Mouse (Mus musculus) kidney, embryonic 14.5 days (tissue): ENCODE measurements around the gene Cfap77. TPM values are rescaled to one million over a fixed set of nuclear protein-coding genes. Genes with fewer than 3 reads are reported as not detected.

Experiments used
- ATAC-seq: fragments of 200-750 bp; cut with Nextera tagmentation; 2 replicates; pipeline ENCODE4 v1.8.0; 2017; ENCODE audit warnings: moderate number of reproducible peaks, mild to moderate bottlenecking, moderate TSS enrichment, moderate library complexity; ENCODE audit not compliant: low FRiP score, low TSS enrichment
- H3K27ac ChIP-seq: fragments of 300-500 bp; sonication (generic); 2 replicates; pipeline ENCODE4 v1.5.1; 2014; ENCODE audit warnings: low read depth, mild to moderate bottlenecking, low read length, moderate library complexity, mixed read lengths
- H3K27me3 ChIP-seq: fragments of 300-500 bp; sonication (generic); 2 replicates; pipeline ENCODE4 v1.6.1; 2014; ENCODE audit warnings: mild to moderate bottlenecking, low read length; ENCODE audit not compliant: control insufficient read depth, insufficient read depth
- H3K36me3 ChIP-seq: fragments of 300-500 bp; sonication (generic); 2 replicates; pipeline ENCODE4 v1.6.1; 2014; ENCODE audit warnings: low read length, mixed read lengths; ENCODE audit not compliant: control insufficient read depth, insufficient read depth
- H3K4me1 ChIP-seq: fragments of 300-500 bp; sonication (generic); 2 replicates; pipeline ENCODE4 v1.6.1; 2014; ENCODE audit warnings: low read length, mixed read lengths; ENCODE audit not compliant: control insufficient read depth, insufficient read depth
- H3K4me2 ChIP-seq: fragments of 300-500 bp; sonication (generic); replicated peaks from 2 replicates; pipeline ENCODE4 v1.6.1; 2014; ENCODE audit warnings: low read depth, mild to moderate bottlenecking, low read length
- H3K4me3 ChIP-seq: fragments of 300-500 bp; sonication (generic); 2 replicates; pipeline ENCODE4 v1.5.1; 2014; ENCODE audit warnings: mild to moderate bottlenecking, low read length
- H3K9ac ChIP-seq: fragments of 300-500 bp; sonication (generic); 2 replicates; pipeline ENCODE4 v1.6.1; 2014; ENCODE audit warnings: low read depth, mild to moderate bottlenecking, low read length, moderate library complexity
- H3K9me3 ChIP-seq: fragments of 300-500 bp; sonication (generic); 2 replicates; pipeline ENCODE4 v1.6.1; 2016; ENCODE audit warnings: low read length; ENCODE audit not compliant: control insufficient read depth
- WGBS: fragments of 180-500 bp; shearing (Covaris S2); extraction: QIAGEN DNeasy Blood & Tissue Kit; methylation state at CpG from one replicate; pipeline ENCODE4 v1.1.7; 2014; 5-methylcytosine and 5-hydroxymethylcytosine counted together
- polyA plus RNA-seq: library from polyadenylated mRNA; unstranded; fragments of >200 nt; fragmentation: Nextera tagmentation; extraction: Ambion mirVana; gene quantifications from 2 replicates; pipeline ENCODE4 v1.2.1, GENCODE M21; 2014

Gene Cfap77
- polyA plus RNA-seq, 1 experiment from 2014 or later, result 0.51 TPM

DNA sequence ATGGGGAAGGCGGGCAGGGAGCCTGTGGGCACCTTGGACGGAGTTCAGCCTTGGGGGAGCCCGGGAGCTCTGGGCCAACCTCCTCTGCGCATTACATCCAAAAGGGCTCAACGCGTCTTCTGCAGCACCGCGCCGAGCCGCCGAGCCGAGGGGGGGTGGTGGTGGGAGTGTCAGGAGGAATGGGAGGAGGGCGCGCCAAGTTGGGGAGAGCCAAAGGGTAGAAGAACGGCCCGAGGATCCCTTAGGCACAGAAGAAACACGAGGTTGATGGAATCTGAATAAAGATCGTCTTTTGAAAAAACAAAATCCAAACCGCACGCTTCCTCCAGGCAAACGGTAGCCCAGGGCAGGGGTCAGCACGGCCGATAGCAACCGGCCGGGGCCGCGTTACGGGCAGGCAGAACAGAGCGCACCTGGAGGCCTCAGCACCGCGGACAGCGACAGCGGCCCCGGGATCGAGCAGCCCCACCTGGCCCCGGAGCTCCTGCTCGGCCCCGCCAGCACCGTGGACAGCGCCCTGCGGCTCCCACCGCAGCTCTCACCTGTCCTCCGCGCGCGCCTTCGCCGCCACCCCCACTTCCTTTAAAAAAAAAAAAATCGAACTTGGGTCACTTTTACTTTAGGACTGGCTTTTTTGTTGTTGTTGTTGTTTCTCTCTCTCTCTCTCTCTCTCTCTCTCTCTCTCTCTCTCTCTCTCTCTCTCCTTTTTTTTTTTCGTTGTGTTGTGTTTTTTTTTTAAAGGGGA lies 138.9 kb downstream of the Cfap77 start:
- H3K4me1 ChIP-seq, result no peaks in the 10 kb centered on the region
- no peak overlapping the region for H3K27ac ChIP-seq
- no peak overlapping the region for H3K9ac ChIP-seq
- no peaks in the 10 kb centered on the region for H3K9me3 ChIP-seq
- H3K4me3 ChIP-seq, result no peak overlapping the region
- H3K4me2 ChIP-seq, result no peak overlapping the region
- peak; percentile 74 for ATAC-seq
- no peaks in the 10 kb centered on the region for H3K36me3 ChIP-seq
- peaks cover 95% of the 10 kb centered on the region for H3K27me3 ChIP-seq
- 1% methylated on average over 50 of the region's 50 CpGs for WGBS

DNA sequence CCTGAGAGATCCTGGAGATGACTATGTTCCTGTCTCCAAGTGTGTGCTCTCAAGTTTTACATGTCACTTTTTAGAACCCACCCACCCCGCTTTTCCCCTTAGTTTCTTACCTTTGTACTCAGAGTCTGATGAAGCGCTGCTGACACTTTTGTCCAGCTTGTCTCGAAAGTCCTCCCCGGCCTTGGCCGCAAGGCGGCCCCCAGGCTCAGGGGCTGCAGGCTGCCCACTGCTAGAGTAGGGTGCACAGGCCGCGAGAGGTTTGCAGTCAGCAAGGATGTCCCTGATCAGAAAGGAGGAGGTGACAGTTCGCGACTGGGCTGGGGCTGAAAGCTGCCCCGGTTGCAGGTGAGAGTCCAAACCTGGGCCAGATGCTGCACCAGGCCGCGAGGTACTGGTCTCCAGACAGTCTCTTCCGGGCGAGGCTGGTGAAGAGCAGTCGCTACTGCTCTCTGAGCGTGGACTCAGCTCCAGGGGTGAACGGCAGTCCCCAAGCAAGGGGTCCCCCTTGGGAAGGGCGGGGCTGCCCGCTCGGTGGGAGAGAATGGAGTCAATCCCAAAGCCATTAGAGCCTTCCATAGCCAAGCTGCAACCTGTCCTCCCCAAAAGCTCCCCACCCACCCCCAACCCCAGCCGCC lies 139.6 kb downstream of the Cfap77 start:
- WGBS, result 3% methylated on average over 22 of the region's 22 CpGs
- Histone ChIP-seq H3K27me3 (peaks cover 95% of the 10 kb centered on the region), H3K9me3 (no peaks in the 10 kb centered on the region), H3K4me2 (no peak overlapping the region), H3K27ac (no peak overlapping the region), H3K36me3 (no peaks in the 10 kb centered on the region), H3K9ac (no peak overlapping the region), H3K4me1 (no peaks in the 10 kb centered on the region), H3K4me3 (no peak overlapping the region)
- no peak for ATAC-seq

DNA sequence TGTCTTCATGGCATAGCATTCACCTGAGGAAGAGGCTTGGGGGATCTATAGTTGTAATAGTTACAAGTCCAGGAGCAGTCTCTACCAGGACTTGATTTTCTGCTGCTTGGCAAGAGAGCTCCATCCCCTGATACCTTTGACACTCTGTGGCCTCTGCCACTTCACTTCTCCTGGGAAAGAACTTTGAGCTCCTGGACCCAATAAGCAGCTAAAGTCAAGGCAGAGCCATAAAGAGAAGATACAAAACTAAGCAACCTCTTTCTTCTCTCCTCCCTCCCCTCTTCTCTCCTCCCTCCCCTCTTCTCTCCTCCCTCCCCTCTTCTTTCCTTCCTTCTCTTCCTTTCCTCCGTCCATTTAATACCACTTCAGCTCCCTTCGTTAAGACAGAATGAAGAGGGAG lies 140.7 kb downstream of the Cfap77 start:
- 0% methylated on average over 2 of the region's 2 CpGs for WGBS
- no peak for ATAC-seq
- H3K36me3 ChIP-seq, result no peaks in the 10 kb centered on the region

DNA sequence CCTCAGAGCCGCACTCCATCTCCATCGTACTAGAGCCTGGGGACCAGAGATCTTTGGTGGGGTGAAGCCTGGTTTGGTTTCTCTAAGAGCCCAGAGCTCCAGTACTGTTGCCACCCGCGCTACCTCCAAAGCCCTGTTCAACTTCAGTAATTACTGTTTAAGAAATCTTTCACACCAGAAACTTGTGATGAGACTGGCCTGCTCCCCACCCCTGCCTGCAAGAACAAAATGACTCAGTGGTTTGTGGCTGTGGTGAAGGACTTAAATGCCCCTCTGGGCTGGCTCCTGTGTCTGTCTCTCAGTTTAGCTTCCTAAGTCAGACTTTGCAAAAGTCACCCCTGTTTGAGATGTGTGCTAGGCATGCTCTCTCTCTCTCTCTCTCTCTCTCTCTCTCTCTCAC lies 141.9 kb downstream of the Cfap77 start:
- H3K27me3 ChIP-seq, result peaks cover 98% of the 10 kb centered on the region
- ATAC-seq, result no peak
- H3K4me3 ChIP-seq, result no peak overlapping the region
- H3K36me3 ChIP-seq, result no peaks in the 10 kb centered on the region
- peaks cover 11% of the 10 kb centered on the region for H3K4me1 ChIP-seq
- no peak overlapping the region for H3K27ac ChIP-seq
- 2% methylated on average over 4 of the region's 4 CpGs for WGBS
- no peaks in the 10 kb centered on the region for H3K9me3 ChIP-seq
- H3K9ac ChIP-seq, result no peak overlapping the region
- no peak overlapping the region for H3K4me2 ChIP-seq

More for the DNA sequence above, 140.7 kb downstream of the Cfap77 start:
- peaks cover 1% of the 10 kb centered on the region; the same call in 1 of the 2 replicates for H3K4me1 ChIP-seq
- no peak overlapping the region for H3K27ac ChIP-seq
- peaks cover 97% of the 10 kb centered on the region for H3K27me3 ChIP-seq
- no peak overlapping the region for H3K4me2 ChIP-seq
- no peak overlapping the region for H3K9ac ChIP-seq
- no peaks in the 10 kb centered on the region for H3K9me3 ChIP-seq
- no peak overlapping the region for H3K4me3 ChIP-seq

DNA sequence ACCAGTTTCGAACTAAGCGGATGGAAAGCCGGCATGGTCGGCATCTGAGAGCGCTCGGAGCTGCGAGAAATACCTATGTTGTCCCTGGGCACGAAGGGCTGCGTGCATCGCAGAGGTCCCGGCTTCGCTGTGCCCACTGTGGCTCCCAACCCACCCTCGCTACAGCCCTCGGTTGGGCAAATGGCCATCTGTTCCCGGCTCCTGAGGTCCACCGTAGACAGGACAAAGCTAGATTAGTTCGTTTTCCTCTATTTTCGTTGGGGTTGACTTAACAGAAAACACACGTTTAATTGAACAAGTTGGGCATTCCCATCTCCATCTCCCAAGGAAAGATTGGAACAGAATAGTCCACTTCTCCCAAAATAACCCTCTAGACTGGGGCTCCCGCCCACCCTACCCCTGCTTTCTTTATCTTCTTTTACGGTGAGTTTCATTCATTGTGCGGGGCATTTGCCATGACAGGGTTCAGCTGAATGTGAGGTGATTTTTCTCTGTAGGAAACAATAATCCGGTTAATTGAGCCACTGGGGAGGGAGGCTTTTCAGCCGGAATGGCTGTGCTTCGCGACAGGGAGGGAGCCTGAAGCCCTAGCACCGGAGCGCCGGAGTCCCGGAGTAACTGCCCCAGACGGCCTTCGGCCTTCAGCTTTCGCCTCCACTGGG lies 142.7 kb downstream of the Cfap77 start:
- no peaks in the 10 kb centered on the region for H3K36me3 ChIP-seq
- no peak overlapping the region for H3K27ac ChIP-seq
- peaks cover 98% of the 10 kb centered on the region for H3K27me3 ChIP-seq
- H3K4me2 ChIP-seq, result no peak overlapping the region
- 2% methylated on average over 33 of the region's 33 CpGs for WGBS
- ATAC-seq, result no peak
- peaks cover 12% of the 10 kb centered on the region for H3K4me1 ChIP-seq
- no peaks in the 10 kb centered on the region for H3K9me3 ChIP-seq
- no peak overlapping the region for H3K9ac ChIP-seq
- H3K4me3 ChIP-seq, result no peak overlapping the region

DNA sequence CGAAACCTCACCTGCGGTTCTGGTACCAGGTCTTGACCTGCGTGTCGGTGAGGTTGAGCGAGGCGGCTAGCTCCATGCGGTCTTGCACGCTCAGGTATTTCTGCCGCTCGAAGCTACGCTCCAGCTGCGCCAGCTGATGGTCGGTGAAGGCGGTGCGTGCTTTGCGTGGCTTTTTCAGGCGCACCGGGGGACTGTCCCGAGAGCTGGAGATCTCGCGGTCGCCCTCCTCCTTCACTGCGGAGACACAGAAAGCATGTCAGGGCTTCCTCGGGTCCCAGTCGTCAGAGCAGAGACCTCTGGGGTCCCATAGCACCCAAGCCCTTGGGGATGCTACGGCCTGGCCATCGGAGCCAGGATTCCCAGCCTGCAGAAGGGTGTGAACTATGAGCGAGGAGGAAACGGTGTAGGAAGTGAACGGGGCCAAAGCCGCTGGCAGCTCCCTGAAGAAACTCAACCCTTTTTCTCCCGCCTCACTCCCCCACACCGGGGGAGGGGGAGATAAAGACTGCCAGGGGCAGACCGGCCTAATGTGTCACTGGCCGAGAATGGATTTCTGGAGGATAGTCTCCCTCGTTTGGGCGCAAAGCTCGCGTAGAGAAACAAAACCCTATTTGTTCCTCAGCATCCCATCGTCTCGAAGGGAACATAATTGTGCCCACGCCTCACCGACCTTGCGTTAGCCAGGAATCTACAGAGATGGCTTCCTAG lies 143.4 kb downstream of the Cfap77 start:
- peaks cover 12% of the 10 kb centered on the region for H3K4me1 ChIP-seq
- no peak overlapping the region for H3K4me2 ChIP-seq
- under 1% methylated on average over 43 of the region's 44 CpGs for WGBS
- no peak overlapping the region for H3K9ac ChIP-seq
- peaks cover 94% of the 10 kb centered on the region for H3K27me3 ChIP-seq
- no peak for ATAC-seq
- H3K4me3 ChIP-seq, result peak overlapping the region; percentile 2; the same call in 1 of the 2 replicates
- H3K9me3 ChIP-seq, result no peaks in the 10 kb centered on the region
- H3K36me3 ChIP-seq, result no peaks in the 10 kb centered on the region
- H3K27ac ChIP-seq, result no peak overlapping the region

DNA sequence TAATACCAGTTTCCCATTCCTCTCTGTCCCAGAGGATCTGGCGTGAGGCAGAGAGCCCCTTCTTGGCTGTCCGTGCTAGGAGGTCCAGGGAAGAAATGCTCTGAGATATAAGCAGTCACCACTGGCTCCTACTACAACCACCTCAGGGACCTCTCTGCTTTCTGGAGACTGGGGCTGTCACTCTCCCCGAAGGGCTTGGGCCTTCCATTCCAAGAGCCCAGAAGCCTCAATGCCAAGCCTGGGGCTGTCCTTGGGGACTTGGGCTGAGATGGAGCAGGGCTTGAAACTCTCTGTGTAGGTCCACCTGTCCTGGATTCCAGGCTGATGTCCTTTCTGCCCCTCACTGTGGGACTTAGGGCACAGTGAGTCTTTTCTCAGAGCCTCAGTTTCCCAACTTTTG lies 144.0 kb downstream of the Cfap77 start:
- Histone ChIP-seq H3K4me2 (no peak overlapping the region), H3K9ac (no peak overlapping the region), H3K27ac (no peak overlapping the region), H3K27me3 (peaks cover 88% of the 10 kb centered on the region), H3K4me3 (no peak overlapping the region), H3K9me3 (no peaks in the 10 kb centered on the region), H3K4me1 (peaks cover 12% of the 10 kb centered on the region), H3K36me3 (no peaks in the 10 kb centered on the region)
- ATAC-seq, result no peak
- 4% methylated on average over 3 of the region's 3 CpGs for WGBS

DNA sequence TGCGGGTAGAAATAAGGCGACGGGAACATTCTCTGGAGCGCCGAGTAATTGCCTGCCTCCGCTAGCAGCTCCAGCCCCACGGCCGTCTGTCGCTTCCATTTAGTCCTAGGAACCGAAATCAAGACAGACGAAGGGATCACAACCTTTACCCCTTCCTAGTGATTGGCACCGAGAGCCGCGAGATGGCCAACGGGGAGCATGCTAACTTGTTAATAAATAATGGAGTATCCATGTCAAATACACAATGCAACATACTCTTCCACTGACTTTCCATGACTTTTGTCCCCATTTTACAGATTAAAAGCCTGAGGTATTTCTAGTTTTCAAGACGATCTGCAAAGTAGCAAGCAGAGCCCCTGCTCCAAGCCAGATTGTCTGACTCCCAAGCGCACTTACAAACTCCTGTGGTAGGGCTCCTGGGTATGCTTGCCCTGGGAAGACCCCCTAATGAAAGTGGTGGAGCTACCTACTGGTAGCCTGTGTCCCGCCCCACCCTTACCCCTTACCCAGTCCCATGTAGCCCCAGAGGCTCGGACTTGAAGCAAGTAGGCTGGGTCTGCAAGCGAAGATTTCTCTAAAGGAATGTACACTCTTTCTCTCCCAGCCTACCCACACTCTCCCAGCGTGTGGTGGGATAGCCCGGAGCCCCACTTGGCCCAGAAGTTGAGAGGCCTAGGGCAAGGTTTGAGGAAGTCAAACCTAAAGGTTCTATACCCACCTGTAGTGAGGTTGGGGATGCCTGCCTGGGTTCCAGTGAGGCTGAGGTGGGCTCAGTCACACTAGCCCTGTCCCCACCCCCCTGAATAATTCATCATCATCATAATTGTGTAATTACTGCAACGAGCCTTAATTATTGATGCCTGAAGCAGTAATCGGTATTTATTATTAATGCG lies 144.8 kb downstream of the Cfap77 start:
- H3K9ac ChIP-seq, result no peak overlapping the region
- no peak overlapping the region for H3K4me3 ChIP-seq
- H3K27me3 ChIP-seq, result peaks cover 80% of the 10 kb centered on the region
- no peak overlapping the region for H3K27ac ChIP-seq
- H3K36me3 ChIP-seq, result peaks cover 6% of the 10 kb centered on the region
- no peaks in the 10 kb centered on the region for H3K9me3 ChIP-seq
- H3K4me2 ChIP-seq, result no peak overlapping the region
- peaks cover 12% of the 10 kb centered on the region for H3K4me1 ChIP-seq
- no peak for ATAC-seq
- WGBS, result 4% methylated on average over 25 of the region's 25 CpGs
